Mouse (Mus musculus): ENCODE measurements around the gene Eif4e2.

Gene Eif4e2

GRCm38 (mm10) chr1:87213735-87214704 is at the start of gene Eif4e2:
TSS of gene Eif4e2 (plus strand) at chr1:87213914.
- in situ Hi-C loops (cut with MboI; ENCODE audit: low sequenced_read_pairs) = no loop called here

GRCm38 (mm10) chr1:87164164-87164795 is 49.4 kb upstream of the Eif4e2 start:
- in situ Hi-C loops (cut with MboI; ENCODE audit: low sequenced_read_pairs) = no loop called here

GRCm38 (mm10) chr1:87164796-87165184 is 48.9 kb upstream of the Eif4e2 start:
- in situ Hi-C loops (cut with MboI; ENCODE audit: low sequenced_read_pairs) = no loop called here

GRCm38 (mm10) chr1:87170458-87170857 is 43.3 kb upstream of the Eif4e2 start:
- in situ Hi-C loops (cut with MboI; ENCODE audit: low sequenced_read_pairs) = no loop called here

- in situ Hi-C loops (cut with MboI; ENCODE audit: low sequenced_read_pairs) = no loop called here
Observed at GRCm38 (mm10) chr1:87171312-87171711, 42.4 kb upstream of the Eif4e2 start.

GRCm38 (mm10) chr1:87172316-87172715 is 41.4 kb upstream of the Eif4e2 start:
- in situ Hi-C loops (cut with MboI; ENCODE audit: low sequenced_read_pairs) = no loop called here

GRCm38 (mm10) chr1:87174006-87174955 is 39.4 kb upstream of the Eif4e2 start:
- in situ Hi-C loops (cut with MboI; ENCODE audit: low sequenced_read_pairs) = no loop called here

- in situ Hi-C loops (cut with MboI; ENCODE audit: low sequenced_read_pairs) = no loop called here
Observed at GRCm38 (mm10) chr1:87175852-87176292, 37.8 kb upstream of the Eif4e2 start.

GRCm38 (mm10) chr1:87180896-87181295 is 32.8 kb upstream of the Eif4e2 start:
- in situ Hi-C loops (cut with MboI; ENCODE audit: low sequenced_read_pairs) = no loop called here

GRCm38 (mm10) chr1:87183013-87183412 is 30.7 kb upstream of the Eif4e2 start, which contains the start of gene Prss56:
TSS of gene Prss56 (plus strand) at chr1:87183313.
- in situ Hi-C loops (cut with MboI; ENCODE audit: low sequenced_read_pairs) = no loop called here

- in situ Hi-C loops (cut with MboI; ENCODE audit: low sequenced_read_pairs) = no loop called here
Observed at GRCm38 (mm10) chr1:87183998-87184750, 29.5 kb upstream of the Eif4e2 start.

- in situ Hi-C loops (cut with MboI; ENCODE audit: low sequenced_read_pairs) = no loop called here
Observed at GRCm38 (mm10) chr1:87184751-87185139, 29.0 kb upstream of the Eif4e2 start.

GRCm38 (mm10) chr1:87185526-87185925 is 28.2 kb upstream of the Eif4e2 start:
- in situ Hi-C loops (cut with MboI; ENCODE audit: low sequenced_read_pairs) = no loop called here

- in situ Hi-C loops (cut with MboI; ENCODE audit: low sequenced_read_pairs) = no loop called here
Observed at GRCm38 (mm10) chr1:87186261-87187036, 27.3 kb upstream of the Eif4e2 start.

GRCm38 (mm10) chr1:87187037-87187355 is 26.7 kb upstream of the Eif4e2 start:
- in situ Hi-C loops (cut with MboI; ENCODE audit: low sequenced_read_pairs) = no loop called here

GRCm38 (mm10) chr1:87190429-87190828 is 23.3 kb upstream of the Eif4e2 start, which contains the start of gene Chrnd:
TSS of gene Chrnd (plus strand) at chr1:87190607.
- in situ Hi-C loops (cut with MboI; ENCODE audit: low sequenced_read_pairs) = no loop called here

- in situ Hi-C loops (cut with MboI; ENCODE audit: low sequenced_read_pairs) = no loop called here
Observed at GRCm38 (mm10) chr1:87197296-87197695, 16.4 kb upstream of the Eif4e2 start.

- in situ Hi-C loops (cut with MboI; ENCODE audit: low sequenced_read_pairs) = no loop called here
Observed at GRCm38 (mm10) chr1:87198119-87199065, 15.3 kb upstream of the Eif4e2 start.
